Mouse (Mus musculus) midbrain, embryonic 13.5 days (tissue): Measurements from ENCODE around the gene Rnf8. TPM values are rescaled to one million over a fixed set of nuclear protein-coding genes. Genes with fewer than 3 reads are reported as not detected.
"Not testable (repeated sequence)": the region's sequence is repeated elsewhere in the genome, so short reads cannot be mapped to it uniquely, and the experiment has no call there.

ENCODE experiments used
- ATAC-seq: fragments of 200-750 bp; cut with Nextera tagmentation; 2 replicates; pipeline ENCODE4 v1.8.0; 2017; ENCODE audit warnings: mild to moderate bottlenecking, moderate TSS enrichment, moderate library complexity
- H3K27ac ChIP-seq: fragments of 300-500 bp; sonication (generic); 2 replicates; pipeline ENCODE4 v1.5.1; 2015; ENCODE audit warnings: inconsistent platforms, mild to moderate bottlenecking, moderate library complexity
- H3K27me3 ChIP-seq: fragments of 300-500 bp; sonication (generic); 2 replicates; pipeline ENCODE4 v1.6.1; 2015; ENCODE audit warnings: mild to moderate bottlenecking, inconsistent platforms
- H3K36me3 ChIP-seq: fragments of 300-500 bp; sonication (generic); 2 replicates; pipeline ENCODE4 v1.6.1; 2015; ENCODE audit warnings: mild to moderate bottlenecking, inconsistent platforms
- H3K4me1 ChIP-seq: fragments of 300-500 bp; sonication (generic); replicated peaks from 2 replicates; pipeline ENCODE4 v1.6.1; 2015; ENCODE audit warnings: inconsistent platforms
- H3K4me2 ChIP-seq: fragments of 300-500 bp; sonication (generic); replicated peaks from 2 replicates; pipeline ENCODE4 v1.6.1; 2015; ENCODE audit warnings: moderate library complexity, mild to moderate bottlenecking, inconsistent platforms
- H3K4me3 ChIP-seq: fragments of 300-500 bp; sonication (generic); replicated peaks from 2 replicates; pipeline ENCODE4 v1.5.1; 2015; ENCODE audit warnings: mild to moderate bottlenecking, inconsistent platforms
- H3K9ac ChIP-seq: fragments of 300-500 bp; sonication (generic); replicated peaks from 2 replicates; pipeline ENCODE4 v1.6.1; 2015; ENCODE audit warnings: mild to moderate bottlenecking, inconsistent platforms
- H3K9me3 ChIP-seq: fragments of 300-500 bp; sonication (generic); 2 replicates; pipeline ENCODE4 v1.6.1; 2016; ENCODE audit warnings: mild to moderate bottlenecking, inconsistent platforms
- WGBS: fragments of 180-500 bp; shearing (Covaris S2); methylation state at CpG from one replicate; pipeline ENCODE4 v1.1.7; 2015; 5-methylcytosine and 5-hydroxymethylcytosine counted together
- polyA plus RNA-seq: library from polyadenylated mRNA; unstranded; fragments of >200 nt; fragmentation: Nextera tagmentation; extraction: Ambion mirVana; gene quantifications from 2 replicates; pipeline ENCODE4 v1.2.1, GENCODE M21; 2015

Rnf8 gene
- polyA plus RNA-seq, 1 experiment from 2014 or later = 94.9 TPM

DNA sequence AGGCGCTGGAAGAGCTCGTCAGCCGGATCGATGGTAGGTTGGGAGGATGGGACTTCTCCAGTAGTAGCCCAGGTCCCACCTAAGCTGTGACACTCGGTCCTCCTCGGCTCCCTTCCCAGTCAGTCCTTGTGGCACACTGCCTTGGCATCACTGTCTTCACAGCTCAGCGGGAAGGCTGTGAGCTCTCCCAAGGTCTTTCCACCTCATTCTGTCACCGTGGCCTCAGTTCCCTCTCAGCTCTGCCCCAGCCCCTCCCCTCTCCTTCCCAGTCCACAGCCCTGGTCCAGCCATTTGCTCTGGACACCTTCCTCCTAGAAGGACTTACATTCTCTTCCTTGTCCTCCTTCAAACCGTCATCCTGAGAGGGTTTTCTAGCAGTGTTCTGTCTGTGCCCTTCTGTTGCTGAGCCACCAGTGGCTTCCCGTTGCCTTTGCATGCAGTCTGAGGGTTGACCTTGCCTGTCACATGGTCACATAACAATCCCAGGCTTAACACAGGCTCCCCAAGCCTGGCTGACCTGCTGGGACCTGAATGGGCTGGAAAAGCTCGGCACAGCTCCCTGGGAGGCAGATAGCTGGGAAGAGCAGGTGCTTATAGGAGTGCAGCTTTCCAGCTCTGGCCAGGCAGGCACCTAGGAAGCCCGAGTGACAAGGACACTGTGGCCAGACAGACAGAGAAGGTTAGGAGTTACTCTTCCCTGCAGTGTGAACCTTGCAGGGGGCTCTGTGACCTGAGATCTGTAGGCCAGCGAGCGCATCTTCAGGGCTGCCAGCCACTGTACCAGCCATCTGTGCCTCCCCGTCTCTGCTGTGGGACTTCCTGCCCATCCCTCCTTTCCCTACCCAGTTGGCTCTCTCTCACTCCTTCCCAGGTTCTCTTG, 18.5 kb upstream of the Rnf8 start:
- no peaks in the 10 kb centered on the region for H3K9me3 ChIP-seq
- peaks cover 20% of the 10 kb centered on the region for H3K4me1 ChIP-seq
- no peak overlapping the region for H3K4me2 ChIP-seq
- no peaks in the 10 kb centered on the region for H3K27me3 ChIP-seq
- WGBS = 77% methylated on average over 15 of the region's 15 CpGs
- 0 out of 2 replicates have a peak overlapping the region, but pooled peaks have one; percentile 23 for H3K9ac ChIP-seq
- ATAC-seq = no peak
- H3K27ac ChIP-seq = no peak overlapping the region; the same call in 1 of the 2 replicates
- H3K4me3 ChIP-seq = no peak overlapping the region
- peaks cover 61% of the 10 kb centered on the region for H3K36me3 ChIP-seq

- ATAC-seq = no peak
- H3K36me3 ChIP-seq = peaks cover 68% of the 10 kb centered on the region
- H3K9ac ChIP-seq = no peak overlapping the region
- no peak overlapping the region for H3K4me2 ChIP-seq
- 75% methylated on average over 13 of the region's 13 CpGs for WGBS
- peaks cover 20% of the 10 kb centered on the region for H3K4me1 ChIP-seq
- H3K27me3 ChIP-seq = no peaks in the 10 kb centered on the region
- H3K4me3 ChIP-seq = no peak overlapping the region
- H3K9me3 ChIP-seq = no peaks in the 10 kb centered on the region
- no peak overlapping the region; the same call in 1 of the 2 replicates for H3K27ac ChIP-seq
These were observed 17.8 kb upstream of the Rnf8 start for GRCm38 (mm10) chr17:29596771-29597132.

DNA sequence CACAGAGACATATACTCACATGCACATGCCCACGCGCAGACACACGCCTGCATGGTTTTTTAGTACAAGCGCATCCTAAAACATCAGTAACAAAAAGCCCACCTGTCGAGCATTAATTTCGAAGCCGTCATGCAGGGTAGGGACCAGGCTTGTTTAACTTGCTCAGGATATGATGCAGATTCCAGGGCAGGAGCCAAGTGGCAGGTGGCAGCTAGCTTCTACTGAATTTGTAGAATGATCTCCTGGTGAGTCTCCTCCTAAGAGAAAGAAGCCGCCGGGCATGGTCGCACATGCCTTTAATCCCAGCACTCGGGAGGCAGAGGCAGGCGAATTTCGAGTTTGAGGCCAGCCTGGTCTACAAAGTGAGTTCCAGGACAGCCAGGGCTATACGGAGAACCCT, 15.5 kb upstream of the Rnf8 start:
- Histone ChIP-seq H3K4me1 (peaks cover 20% of the 10 kb centered on the region), H3K9ac (no peak overlapping the region), H3K36me3 (peaks cover 80% of the 10 kb centered on the region), H3K27ac (no peak overlapping the region), H3K4me3 (no peak overlapping the region), H3K9me3 (no peaks in the 10 kb centered on the region), H3K27me3 (no peaks in the 10 kb centered on the region), H3K4me2 (no peak overlapping the region)
- ATAC-seq = no peak
- whole genome bisulfite sequencing = 92% methylated on average over 14 of the region's 14 CpGs

DNA sequence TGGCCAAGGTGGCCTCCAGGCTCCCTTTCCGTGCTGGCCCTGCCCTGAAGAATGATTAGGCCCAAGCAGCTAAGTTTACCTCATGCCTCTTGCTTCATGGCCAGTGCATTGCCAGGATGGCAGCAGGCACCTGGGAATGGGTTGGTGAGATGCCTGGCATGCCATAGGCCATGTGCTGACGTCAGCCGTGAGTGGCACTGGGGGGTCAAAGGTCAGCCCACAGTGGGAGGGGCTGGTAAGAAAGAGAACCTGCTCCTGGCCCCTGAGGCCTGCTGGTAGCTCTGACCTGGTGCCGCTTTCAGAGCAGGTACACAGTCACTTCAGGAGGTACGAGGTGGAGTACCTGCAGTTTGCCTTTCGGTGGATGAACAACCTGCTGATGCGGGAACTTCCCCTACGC, 15.1 kb upstream of the Rnf8 start:
- ATAC-seq = no peak
- Histone ChIP-seq H3K27me3 (no peaks in the 10 kb centered on the region), H3K4me1 (peaks cover 20% of the 10 kb centered on the region), H3K9me3 (no peaks in the 10 kb centered on the region), H3K4me2 (no peak overlapping the region), H3K4me3 (no peak overlapping the region), H3K9ac (no peak overlapping the region), H3K36me3 (peaks cover 75% of the 10 kb centered on the region), H3K27ac (no peak overlapping the region)
- WGBS = 91% methylated on average over 8 of the region's 8 CpGs

- 76% methylated on average over 4 of the region's 4 CpGs for WGBS
- Histone ChIP-seq H3K9ac (0 out of 2 replicates have a peak overlapping the region, but pooled peaks have one; percentile 28), H3K4me3 (no peak overlapping the region), H3K27ac (no peak overlapping the region), H3K27me3 (no peaks in the 10 kb centered on the region), H3K4me1 (peaks cover 14% of the 10 kb centered on the region), H3K9me3 (no peaks in the 10 kb centered on the region), H3K36me3 (peaks cover 64% of the 10 kb centered on the region), H3K4me2 (no peak overlapping the region)
- ATAC-seq = no peak
These were observed 13.2 kb upstream of the Rnf8 start for GRCm38 (mm10) chr17:29601391-29601790.

DNA sequence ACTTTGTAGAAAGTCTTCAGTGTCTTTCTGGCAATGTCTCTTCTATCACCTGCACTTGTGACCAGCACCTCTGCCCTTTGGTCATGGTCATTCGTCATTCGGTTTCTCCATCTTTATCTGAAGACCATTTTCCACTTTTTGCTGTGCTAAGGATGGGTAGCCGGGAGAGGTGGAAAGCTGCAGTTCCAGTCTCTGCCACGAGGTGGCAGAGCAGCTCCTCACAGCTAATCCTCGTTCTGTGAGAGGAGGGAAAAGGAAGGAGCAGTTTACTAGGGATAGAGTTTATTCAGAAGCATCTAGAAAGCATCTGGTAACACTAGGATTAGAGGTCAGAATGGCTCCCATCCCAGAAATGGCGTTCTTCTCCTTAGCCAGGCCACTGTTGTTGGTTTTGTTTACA, 11.3 kb upstream of the Rnf8 start:
- H3K27me3 ChIP-seq = no peaks in the 10 kb centered on the region
- H3K4me3 ChIP-seq = no peak overlapping the region
- H3K9me3 ChIP-seq = no peaks in the 10 kb centered on the region
- ATAC-seq = 0 out of 2 replicates have a peak, but pooled peaks have one; percentile 61
- H3K4me1 ChIP-seq = no peaks in the 10 kb centered on the region
- 28% methylated on average over 6 of the region's 6 CpGs for WGBS
- peaks cover 51% of the 10 kb centered on the region for H3K36me3 ChIP-seq
- H3K4me2 ChIP-seq = no peak overlapping the region
- no peak overlapping the region for H3K9ac ChIP-seq
- no peak overlapping the region for H3K27ac ChIP-seq

GRCm38 (mm10) chr17:29613453-29613852, 1.1 kb upstream of the Rnf8 start:
- not testable (repeated sequence) for ATAC-seq, H3K4me3 ChIP-seq, H3K36me3 ChIP-seq, H3K9ac ChIP-seq, H3K9me3 ChIP-seq, H3K4me2 ChIP-seq, H3K27ac ChIP-seq, H3K27me3 ChIP-seq
- 87% methylated on average over 5 of the region's 5 CpGs for WGBS
- peaks cover 33% of the 10 kb centered on the region for H3K4me1 ChIP-seq

DNA sequence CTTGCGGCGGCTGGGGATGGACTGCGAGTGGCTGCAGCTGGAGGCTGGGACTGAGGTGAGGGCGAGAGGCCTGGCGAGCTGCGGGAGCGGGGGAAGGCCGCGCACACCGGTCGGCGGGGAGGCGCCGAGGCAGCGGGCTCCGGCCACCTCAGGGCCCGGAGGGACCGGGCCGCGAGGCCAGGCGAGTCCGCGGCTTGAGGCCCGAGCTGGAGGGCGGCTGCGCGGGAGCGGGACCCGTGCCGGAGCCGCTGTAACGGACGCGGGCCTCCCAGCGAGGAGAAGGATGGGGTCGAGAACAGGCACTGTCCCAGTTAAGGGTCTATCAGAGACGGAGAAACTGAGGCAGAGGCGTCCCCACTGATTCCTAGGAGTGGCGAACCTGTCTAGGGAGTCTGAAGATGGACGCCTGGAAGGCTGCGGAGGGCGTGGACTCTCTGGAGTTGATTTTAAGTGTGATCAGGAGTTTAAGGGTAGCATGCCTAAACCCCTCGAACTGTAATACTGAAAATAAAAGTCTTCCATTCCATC, 498 bp downstream of the Rnf8 start:
- no peaks in the 10 kb centered on the region for H3K9me3 ChIP-seq
- no peak; the same call in 1 of the 2 replicates for ATAC-seq

DNA sequence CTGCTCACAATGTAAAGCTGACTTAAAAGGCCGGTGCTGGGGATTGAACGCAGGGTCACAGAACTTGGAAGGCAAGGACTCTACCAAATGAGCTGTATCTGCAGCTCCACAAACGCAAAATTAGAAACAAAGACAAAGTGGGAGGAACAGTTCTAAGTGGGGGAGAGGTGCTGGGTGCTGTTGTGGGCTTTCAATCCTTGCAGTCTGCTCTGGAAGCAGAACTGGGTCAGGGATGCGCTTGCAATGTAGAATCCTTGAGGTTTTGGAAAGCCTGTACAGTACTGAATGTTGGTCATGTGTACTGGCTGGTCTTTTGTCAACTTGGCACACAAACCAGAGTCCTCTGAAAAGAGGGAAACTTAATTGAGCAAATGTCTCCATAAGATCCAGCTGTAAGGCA, 1.0 kb downstream of the Rnf8 start:
- peak overlapping the region; percentile 95 for H3K4me3 ChIP-seq
- H3K27ac ChIP-seq = 0 out of 2 replicates have a peak overlapping the region, but pooled peaks have one; percentile 93
- WGBS = 9% methylated on average over 4 of the region's 4 CpGs
- no peaks in the 10 kb centered on the region for H3K9me3 ChIP-seq
- peak overlapping the region; percentile 93 for H3K4me2 ChIP-seq
- ATAC-seq = no peak
- H3K4me1 ChIP-seq = peaks cover 33% of the 10 kb centered on the region
- H3K36me3 ChIP-seq = peaks cover 21% of the 10 kb centered on the region
- H3K9ac ChIP-seq = peak overlapping the region; percentile 99
- no peaks in the 10 kb centered on the region for H3K27me3 ChIP-seq

More for the DNA sequence above, 498 bp downstream of the Rnf8 start:
- peak overlapping the region; percentile 99 for H3K9ac ChIP-seq
- H3K27ac ChIP-seq = peak overlapping the region; percentile 93
- peak overlapping the region; percentile 93 for H3K4me2 ChIP-seq
- H3K36me3 ChIP-seq = peaks cover 19% of the 10 kb centered on the region
- under 1% methylated on average over 43 of the region's 43 CpGs for WGBS
- H3K27me3 ChIP-seq = no peaks in the 10 kb centered on the region
- peak overlapping the region; percentile 95 for H3K4me3 ChIP-seq
- peaks cover 33% of the 10 kb centered on the region for H3K4me1 ChIP-seq

DNA sequence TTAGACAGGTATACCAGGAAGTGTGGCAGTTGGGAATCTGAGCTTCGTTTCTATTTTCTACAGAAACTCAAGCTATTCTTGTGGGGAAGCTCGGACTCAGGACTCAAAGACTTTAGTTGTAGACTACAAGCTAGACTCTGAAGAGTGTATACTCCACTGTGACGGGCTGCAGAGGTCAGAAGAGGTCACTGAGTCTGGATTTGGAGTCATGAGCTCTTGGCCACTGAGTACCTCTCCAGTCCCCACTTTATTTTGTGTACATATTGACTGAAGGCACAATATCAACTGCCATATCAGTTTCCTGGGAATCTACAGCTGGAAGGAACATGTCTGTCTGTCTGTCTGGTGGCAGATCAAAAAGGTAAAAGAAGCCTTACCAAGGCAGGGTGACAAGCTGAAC, 4.6 kb downstream of the Rnf8 start:
- ATAC-seq = no peak
- H3K27ac ChIP-seq = no peak overlapping the region
- peaks cover 50% of the 10 kb centered on the region for H3K36me3 ChIP-seq
- WGBS = 92% methylated on average over 3 of the region's 3 CpGs
- H3K27me3 ChIP-seq = no peaks in the 10 kb centered on the region
- no peaks in the 10 kb centered on the region for H3K9me3 ChIP-seq
- H3K4me1 ChIP-seq = peaks cover 30% of the 10 kb centered on the region
- no peak overlapping the region for H3K4me3 ChIP-seq
- H3K9ac ChIP-seq = no peak overlapping the region
- no peak overlapping the region for H3K4me2 ChIP-seq

GRCm38 (mm10) chr17:29623488-29623887, 8.9 kb downstream of the Rnf8 start:
- no peak for ATAC-seq
- no peaks in the 10 kb centered on the region for H3K9me3 ChIP-seq
- no peak overlapping the region for H3K4me3 ChIP-seq
- no peak overlapping the region for H3K9ac ChIP-seq
- H3K27ac ChIP-seq = no peak overlapping the region
- no peaks in the 10 kb centered on the region for H3K27me3 ChIP-seq
- H3K4me1 ChIP-seq = no peaks in the 10 kb centered on the region
- peaks cover 86% of the 10 kb centered on the region for H3K36me3 ChIP-seq
- 96% methylated on average over 8 of the region's 8 CpGs for WGBS
- H3K4me2 ChIP-seq = no peak overlapping the region

- WGBS = 84% methylated on average over 9 of the region's 9 CpGs
- no peak overlapping the region for H3K4me2 ChIP-seq
These were observed 12.7 kb downstream of the Rnf8 start for GRCm38 (mm10) chr17:29627285-29627684.

More at GRCm38 (mm10) chr17:29627285-29627684, 12.7 kb downstream of the Rnf8 start:
- Histone ChIP-seq H3K4me1 (no peaks in the 10 kb centered on the region), H3K27me3 (no peaks in the 10 kb centered on the region), H3K9ac (no peak overlapping the region), H3K9me3 (no peaks in the 10 kb centered on the region), H3K4me3 (no peak overlapping the region), H3K36me3 (peaks cover 93% of the 10 kb centered on the region), H3K27ac (no peak overlapping the region)
- no peak for ATAC-seq
